ENCODE assay signal across 8 mouse cellular contexts in genomic region chr3:133310809-133311179, GRCm38 (mm10). TPM values are rescaled to one million over a fixed set of nuclear protein-coding genes. Genes with fewer than 3 reads are reported as not detected.
DNase-seq lines count a peak whose midpoint lies in the region; ATAC-seq and TF ChIP-seq lines count a peak whose summit lies in the region.

No protein-coding gene starts in this region.

- peaks cover 6% of the 10 kb centered on the region; the same call in 1 of the 2 replicates for H3K79me2 ChIP-seq in liver, adult 2 months (ENCODE audit: control insufficient read depth, insufficient read depth, low read length)

- peaks cover 3% of the 10 kb centered on the region; the same call in 1 of the 2 replicates for H3K4me1 ChIP-seq in liver, adult 2 months (ENCODE audit: control insufficient read depth, insufficient read depth, low read length)
- H3K4me1 ChIP-seq in cortical plate, adult 2 months (ENCODE audit: control insufficient read depth, insufficient read depth, low read length): no peaks in the 10 kb centered on the region
- H3K4me1 ChIP-seq in hindbrain, embryonic 14.5 days (replicated peaks; ENCODE audit: control insufficient read depth, insufficient read depth, low read length): peaks cover 7% of the 10 kb centered on the region
- H3K4me1 ChIP-seq in midbrain, embryonic 13.5 days (replicated peaks): peaks cover 14% of the 10 kb centered on the region

- no peak for TF ChIP-seq POLR2A in liver, adult 2 months (IDR thresholded peaks at IDR 0.05; ENCODE audit: extremely low read depth, insufficient read depth, low read length)
- no peak for TF ChIP-seq POLR2A in cortical plate, adult 2 months (IDR thresholded peaks at IDR 0.05; ENCODE audit: extremely low read depth, insufficient read depth, low read length)

- no peaks in the 10 kb centered on the region for H3K9me3 ChIP-seq in hindbrain, embryonic 14.5 days (ENCODE audit: control insufficient read depth, low read length)
- 0 out of 2 replicates have a peak, but pooled peaks cover 4% of the 10 kb centered on the region for H3K9me3 ChIP-seq in midbrain, embryonic 13.5 days

- TF ChIP-seq CTCF in liver, adult 2 months (IDR thresholded peaks at IDR 0.05; ENCODE audit: low read depth, low read length): no peak
- TF ChIP-seq CTCF in cortical plate, adult 2 months (IDR thresholded peaks at IDR 0.05; ENCODE audit: extremely low read depth, insufficient read depth, low read length): no peak

- H3K27me3 ChIP-seq in liver, adult 2 months (ENCODE audit: control insufficient read depth, insufficient read depth, low read length): no peaks in the 10 kb centered on the region
- no peaks in the 10 kb centered on the region for H3K27me3 ChIP-seq in hindbrain, embryonic 14.5 days (ENCODE audit: control insufficient read depth, insufficient read depth, low read length)
- no peaks in the 10 kb centered on the region for H3K27me3 ChIP-seq in midbrain, embryonic 13.5 days

- H3K4me3 ChIP-seq in liver, adult 2 months (ENCODE audit: insufficient read depth, low read depth, low read length): peak overlapping the region; percentile 85
- peak overlapping the region; percentile 42 for H3K4me3 ChIP-seq in cortical plate, adult 2 months (ENCODE audit: insufficient read depth, low read length)
- peak overlapping the region; percentile 82 for H3K4me3 ChIP-seq in hindbrain, embryonic 14.5 days (replicated peaks; ENCODE audit: low read length)
- peak overlapping the region; percentile 78 for H3K4me3 ChIP-seq in midbrain, embryonic 13.5 days (replicated peaks)

- no peaks in the 10 kb centered on the region for H3K36me3 ChIP-seq in liver, adult 2 months (ENCODE audit: control insufficient read depth, insufficient read depth, low read length)
- H3K36me3 ChIP-seq in hindbrain, embryonic 14.5 days (replicated peaks; ENCODE audit: control insufficient read depth, insufficient read depth): no peaks in the 10 kb centered on the region
- H3K36me3 ChIP-seq in midbrain, embryonic 13.5 days: no peaks in the 10 kb centered on the region

- H3K27ac ChIP-seq in liver, adult 2 months (replicated peaks; ENCODE audit: insufficient read depth, low read depth, low read length): peak overlapping the region; percentile 87
- no peak overlapping the region for H3K27ac ChIP-seq in cortical plate, adult 2 months (ENCODE audit: insufficient read depth, low read length)
- H3K27ac ChIP-seq in hindbrain, embryonic 14.5 days: peak overlapping the region; percentile 95
- H3K27ac ChIP-seq in midbrain, embryonic 13.5 days: peak overlapping the region; percentile 98

- peak overlapping the region; percentile 95 for H3K9ac ChIP-seq in liver, adult 2 months (ENCODE audit: low read depth, low read length)
- H3K9ac ChIP-seq in hindbrain, embryonic 14.5 days: peak overlapping the region; percentile 86
- H3K9ac ChIP-seq in midbrain, embryonic 13.5 days (replicated peaks): peak overlapping the region; percentile 95

- H3K4me2 ChIP-seq in hindbrain, embryonic 14.5 days (replicated peaks): peak overlapping the region; percentile 56
- H3K4me2 ChIP-seq in midbrain, embryonic 13.5 days (replicated peaks): peak overlapping the region; percentile 61

- ATAC-seq in hindbrain, embryonic 14.5 days (ENCODE audit: low FRiP score): no peak; the same call in 1 of the 2 replicates
- ATAC-seq in midbrain, embryonic 13.5 days: peak; percentile 6; the same call in 1 of the 2 replicates

- DNase-seq in liver, adult 2 months (ENCODE audit: extremely low read depth, low read depth, low spot score): no peak
- DNase-seq in liver: no peak
- DNase-seq in hindbrain, embryonic 14.5 days (ENCODE audit: low spot score): peak; percentile 51
- DNase-seq in right cerebral cortex, postnatal 25 days: no peak
- no peak for DNase-seq in layer of hippocampus, adult 9-10 months (ENCODE audit: low spot score)
- DNase-seq in frontal cortex, postnatal 36 days (ENCODE audit: low spot score in 2 of 2): no peak

- 19% methylated on average over 14 of the region's 14 CpGs for WGBS in liver, adult 2 months
- WGBS in hindbrain, embryonic 14.5 days: 18% methylated on average over 14 of the region's 14 CpGs
- WGBS in midbrain, embryonic 13.5 days: 18% methylated on average over 14 of the region's 14 CpGs

RNA-seq across cellular contexts. Expression of gene Ppa2, which starts 0.9 kb away (rescaled TPM):
- total RNA-seq in liver, adult 2 months (2014; rRNA removed): 55.0 and 58.8 TPM in 2 replicates
- polyA plus RNA-seq in liver, adult 2 months (2012; rRNA removed): 70.1 and 74.1 TPM in 2 replicates
- 69.4 and 71.1 TPM in 2 replicates for polyA plus RNA-seq in cortical plate, adult 2 months (2012; rRNA removed)
- polyA plus RNA-seq in hindbrain, embryonic 14.5 days (2014; fragmentation: Nextera tagmentation; extraction: Ambion mirVana): 78.2 and 80.1 TPM in 2 replicates
- 78.8 and 86.0 TPM in 2 replicates for polyA plus RNA-seq in midbrain, embryonic 13.5 days (2015; fragmentation: Nextera tagmentation; extraction: Ambion mirVana)
